Mouse (Mus musculus) cerebellum, adult 2 months (tissue): Measurements from ENCODE around the gene Tmem63b. TPM values are rescaled to one million over a fixed set of nuclear protein-coding genes. Genes with fewer than 3 reads are reported as not detected.

Experiments used
- DNase-seq, 2 experiments: peaks; one replicate each; pipeline ENCODE4 v3.0.0; 2021
- H3K27ac ChIP-seq: fragments of 200-500 bp; 2 replicates; pipeline ENCODE4 v1.5.1; 2012; ENCODE audit warnings: low read length, control low read depth, inconsistent platforms; ENCODE audit not compliant: insufficient read depth
- H3K27me3 ChIP-seq: fragments of 200-500 bp; 2 replicates; pipeline ENCODE4 v1.6.1; 2012; ENCODE audit warnings: inconsistent platforms, mild to moderate bottlenecking, low read length, moderate library complexity; ENCODE audit not compliant: control insufficient read depth, insufficient read depth
- H3K4me1 ChIP-seq: fragments of 200-500 bp; 2 replicates; pipeline ENCODE4 v1.6.1; 2011; ENCODE audit warnings: low read length; ENCODE audit not compliant: control insufficient read depth, insufficient read depth
- H3K4me3 ChIP-seq: fragments of 200-500 bp; replicated peaks from 2 replicates; pipeline ENCODE3; 2011; ENCODE audit warnings: mild to moderate bottlenecking, low read depth, low read length, control low read depth; ENCODE audit not compliant: insufficient read depth
- CTCF ChIP-seq: fragments of 200-500 bp; IDR thresholded peaks from 2 replicates; pipeline ENCODE4 v1.5.1; 2011; ENCODE audit warnings: low read depth, mild to moderate bottlenecking, control low read depth, low read length, moderate library complexity, borderline replicate concordance; ENCODE audit not compliant: insufficient read depth
- POLR2A ChIP-seq: fragments of 200-500 bp; IDR thresholded peaks from 2 replicates; pipeline ENCODE4 v1.6.1; 2011; ENCODE audit warnings: low read length, control low read depth, borderline replicate concordance; ENCODE audit not compliant: insufficient read depth
- WGBS: fragments of 180-500 bp; shearing (Covaris S2); methylation state at CpG from one replicate; pipeline ENCODE4 v1.1.7; 2018; 5-methylcytosine and 5-hydroxymethylcytosine counted together
- polyA plus RNA-seq: library from polyadenylated mRNA; depleted of rRNA; stranded (reverse); fragments of >200 nt; gene quantifications from 2 replicates; pipeline ENCODE4 v1.2.3, GENCODE M21; 2012; rRNA removed

Tmem63b gene
- polyA plus RNA-seq, result 196 and 199 TPM in 2 replicates

DNA sequence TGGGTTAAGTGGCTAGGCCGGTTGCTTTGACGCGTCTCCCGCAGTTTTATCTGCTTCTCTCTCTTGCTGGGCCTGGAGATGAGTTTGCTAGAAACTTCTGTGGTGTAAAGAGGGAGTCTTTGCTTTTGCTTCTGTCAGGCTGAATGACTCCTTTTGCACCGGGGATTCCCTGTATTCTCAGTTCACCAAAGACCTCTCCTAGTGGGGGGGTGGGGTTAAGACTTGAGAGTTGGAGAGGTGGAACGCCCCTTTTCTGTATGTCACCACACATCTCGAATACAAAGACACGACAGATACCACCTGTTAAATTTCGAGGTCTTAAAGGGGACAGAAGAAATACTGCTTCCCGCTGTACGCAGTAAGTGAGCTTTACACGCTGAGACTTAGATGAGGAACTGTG lies at the start of gene Tmem63b:
TSS of gene Tmem63b (minus strand) at position 190 of the 400 bp plus-strand sequence.
- DNase-seq, result no peak
- WGBS, result 4% methylated on average over 12 of the region's 12 CpGs
- Histone ChIP-seq H3K4me1 (peaks cover 4% of the 10 kb centered on the region; the same call in 1 of the 2 replicates), H3K4me3 (peak within 1 kb of the TSS; percentile 99), H3K27ac (peak within 1 kb of the TSS; percentile 79), H3K27me3 (no peaks in the 10 kb centered on the region)
- no peak for TF ChIP-seq CTCF
- no peak for TF ChIP-seq POLR2A

DNA sequence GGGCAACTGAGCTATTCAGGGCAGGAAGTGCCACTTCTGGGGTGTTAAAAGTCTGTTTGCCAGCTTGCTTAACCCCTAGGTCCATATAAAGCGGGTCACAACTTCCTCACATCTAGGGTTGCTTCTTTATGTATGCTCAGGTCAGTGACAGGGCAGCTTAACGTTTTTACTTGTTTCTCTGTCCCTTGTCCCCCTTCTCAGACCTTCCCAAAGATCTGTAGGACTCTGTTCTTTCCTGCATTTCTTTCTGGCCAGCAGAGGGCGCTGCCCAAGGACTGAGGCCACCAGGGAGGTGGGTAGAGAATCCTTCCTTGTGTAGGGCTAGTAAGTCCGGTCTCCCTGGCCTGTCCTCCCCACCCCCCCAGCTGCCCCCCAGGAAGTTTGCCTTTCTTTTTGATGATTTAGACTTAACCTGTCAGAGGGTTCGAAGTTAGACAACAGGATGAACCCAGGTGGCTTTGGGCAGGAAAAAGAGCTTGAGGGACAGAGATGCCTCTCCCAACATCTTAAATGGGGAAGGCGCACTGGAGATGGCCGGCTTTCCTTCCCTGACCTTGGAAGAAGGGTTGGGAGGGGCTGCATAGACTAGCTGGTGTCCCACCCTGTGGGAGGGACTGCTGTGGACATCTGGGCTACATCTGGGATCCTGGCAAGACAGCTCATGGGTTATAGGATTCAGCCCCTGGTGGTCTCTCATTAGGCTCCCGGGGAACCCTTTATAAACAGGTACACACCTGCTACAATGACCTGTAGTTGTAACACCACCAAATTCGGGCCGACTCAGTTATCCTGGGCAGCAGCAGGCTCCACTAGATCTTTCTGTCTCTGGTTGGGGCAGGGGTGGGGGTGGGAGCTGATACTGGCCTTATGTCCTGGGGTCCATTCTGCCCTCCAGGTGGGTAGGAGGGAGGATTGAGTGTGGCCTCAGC lies 48.9 kb upstream of the Tmem63b start:
- TF ChIP-seq POLR2A (no peak), CTCF (peak; percentile 92)
- DNase-seq, result peak; percentile 86 to 91
- H3K4me1 ChIP-seq, result peaks cover 16% of the 10 kb centered on the region
- 12% methylated on average over 10 of the region's 10 CpGs for WGBS
- peak overlapping the region; percentile 60 for H3K4me3 ChIP-seq
- peak overlapping the region; percentile 80 for H3K27ac ChIP-seq
- H3K27me3 ChIP-seq, result no peaks in the 10 kb centered on the region

DNA sequence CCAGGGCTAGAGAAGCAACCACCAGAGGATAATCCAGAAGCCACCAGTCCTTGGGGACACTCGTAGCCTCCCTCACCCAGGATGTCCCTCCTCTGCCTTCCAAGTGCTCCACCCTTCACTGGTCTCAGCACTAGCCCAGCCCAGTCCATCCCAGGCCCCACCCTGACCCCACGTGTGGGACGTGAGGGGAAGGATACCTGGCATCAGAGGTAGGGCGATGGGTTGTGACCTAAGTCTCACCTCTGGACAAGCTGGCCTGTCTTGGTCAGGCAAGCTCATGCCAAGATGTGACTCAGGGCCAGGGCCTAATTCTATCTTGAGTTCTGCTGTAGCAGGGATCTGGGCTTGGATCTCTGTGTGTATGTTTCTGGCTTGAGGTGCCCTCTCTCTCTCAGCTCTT lies 48.2 kb upstream of the Tmem63b start:
- Histone ChIP-seq H3K27me3 (no peaks in the 10 kb centered on the region), H3K27ac (no peak overlapping the region), H3K4me3 (no peak overlapping the region), H3K4me1 (peaks cover 16% of the 10 kb centered on the region)
- TF ChIP-seq CTCF, result no peak
- TF ChIP-seq POLR2A, result no peak
- DNase-seq, result peak; percentile 27 to 36
- 88% methylated on average over 4 of the region's 4 CpGs for WGBS

DNA sequence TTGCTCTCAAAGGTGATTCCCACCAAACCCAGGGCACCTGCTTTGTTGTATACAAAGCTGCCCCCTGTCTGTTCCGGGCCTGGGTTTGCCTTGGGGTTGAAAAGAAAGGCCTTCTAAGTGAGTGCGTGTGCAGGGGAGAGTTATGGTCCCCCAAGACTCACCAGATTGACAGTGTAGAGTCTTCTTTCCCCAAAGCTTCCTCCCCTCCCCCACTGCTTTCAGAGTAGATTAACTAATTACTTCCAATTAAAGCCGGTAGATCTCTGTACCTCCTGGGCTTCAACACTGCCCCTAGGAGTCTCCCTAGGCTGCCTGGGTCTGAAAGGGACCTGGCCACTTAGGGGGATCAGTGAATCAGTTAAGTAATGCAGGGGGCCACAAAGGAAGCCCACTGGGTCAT lies 47.6 kb upstream of the Tmem63b start:
- Histone ChIP-seq H3K4me3 (no peak overlapping the region), H3K27ac (peak overlapping the region; percentile 32; the same call in 1 of the 2 replicates), H3K27me3 (no peaks in the 10 kb centered on the region), H3K4me1 (peaks cover 16% of the 10 kb centered on the region)
- 66% methylated on average over 3 of the region's 3 CpGs for WGBS
- no peak for DNase-seq
- TF ChIP-seq CTCF (no peak), POLR2A (no peak)

DNA sequence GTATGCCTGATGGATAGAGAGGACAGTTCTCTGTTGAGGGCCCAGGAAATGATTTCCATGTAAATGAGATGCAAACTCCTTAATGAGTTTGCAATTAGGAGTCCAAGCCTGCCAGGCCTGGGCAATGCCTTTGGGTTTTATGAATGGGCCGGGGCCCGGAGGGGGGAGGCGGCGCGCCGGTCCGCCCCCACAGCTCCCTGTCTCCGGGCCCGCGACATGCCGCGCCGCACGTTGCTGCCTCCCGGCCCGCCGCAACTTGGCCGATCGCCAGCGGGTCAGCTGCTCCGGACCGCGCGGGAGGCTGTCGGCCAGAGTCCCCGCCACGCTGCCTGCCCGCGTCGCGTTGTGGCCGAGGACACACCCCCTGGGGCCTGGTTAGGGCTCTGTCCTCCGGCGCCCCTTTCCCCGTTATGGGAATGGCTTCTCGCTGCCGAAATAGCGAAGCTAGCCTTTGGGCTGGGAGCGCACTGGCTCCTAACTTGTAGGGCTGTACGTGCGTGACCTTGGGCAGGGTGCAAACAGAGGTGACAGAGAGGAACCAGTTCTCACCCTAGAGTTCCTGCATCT lies 47.1 kb upstream of the Tmem63b start, which contains the start of gene 1600014C23Rik:
TSS of gene 1600014C23Rik (minus strand) at position 110 of the 567 bp plus-strand sequence.
- WGBS, result 3% methylated on average over 41 of the region's 41 CpGs
- peak within 1 kb of the TSS; percentile 32; the same call in 1 of the 2 replicates for H3K27ac ChIP-seq
- peak; percentile 78 to 81 for DNase-seq
- H3K4me3 ChIP-seq, result peak within 1 kb of the TSS; percentile 14
- no peaks in the 10 kb centered on the region for H3K27me3 ChIP-seq
- TF ChIP-seq POLR2A (no peak), CTCF (no peak)
- H3K4me1 ChIP-seq, result peaks cover 16% of the 10 kb centered on the region

DNA sequence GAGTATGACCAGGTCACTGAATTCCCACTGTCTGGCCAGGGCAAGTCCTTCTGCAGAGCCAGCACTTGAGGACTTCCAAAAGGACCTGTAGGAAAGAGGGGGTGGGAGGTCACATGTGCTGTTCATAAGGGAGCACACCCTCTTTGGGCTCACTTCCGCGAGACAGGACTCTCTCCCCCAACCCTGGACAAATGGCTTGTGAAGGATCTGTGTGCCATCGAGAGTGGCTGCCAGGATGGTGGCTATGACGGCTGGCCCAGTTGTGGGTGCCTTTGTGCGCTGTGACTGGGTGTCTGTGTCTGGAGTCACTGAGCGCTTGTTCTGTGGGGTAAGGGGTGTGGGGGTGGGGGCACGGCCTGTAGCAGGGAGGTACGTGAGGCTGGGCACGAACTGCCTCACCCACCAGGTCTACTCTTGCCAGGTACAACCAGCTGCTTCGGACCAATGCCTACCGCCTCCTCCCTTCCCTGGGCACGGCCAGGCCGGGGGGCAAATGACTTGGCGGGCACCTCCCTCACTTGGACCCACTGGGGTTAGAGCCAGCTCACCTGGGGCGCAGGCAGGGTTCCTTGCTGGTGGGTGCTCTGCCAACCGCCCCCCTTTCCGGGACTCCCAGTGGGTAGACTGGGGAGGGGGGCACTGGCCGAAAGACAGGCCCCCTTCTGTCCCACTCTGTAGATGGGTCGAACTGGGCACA lies 46.5 kb upstream of the Tmem63b start:
- WGBS, result 27% methylated on average over 19 of the region's 19 CpGs
- TF ChIP-seq CTCF, result no peak
- no peak for TF ChIP-seq POLR2A
- peaks cover 16% of the 10 kb centered on the region for H3K4me1 ChIP-seq
- H3K4me3 ChIP-seq, result no peak overlapping the region
- H3K27ac ChIP-seq, result no peak overlapping the region
- no peaks in the 10 kb centered on the region for H3K27me3 ChIP-seq
- DNase-seq, result peak in 1 of 2 experiments; percentile 48

DNA sequence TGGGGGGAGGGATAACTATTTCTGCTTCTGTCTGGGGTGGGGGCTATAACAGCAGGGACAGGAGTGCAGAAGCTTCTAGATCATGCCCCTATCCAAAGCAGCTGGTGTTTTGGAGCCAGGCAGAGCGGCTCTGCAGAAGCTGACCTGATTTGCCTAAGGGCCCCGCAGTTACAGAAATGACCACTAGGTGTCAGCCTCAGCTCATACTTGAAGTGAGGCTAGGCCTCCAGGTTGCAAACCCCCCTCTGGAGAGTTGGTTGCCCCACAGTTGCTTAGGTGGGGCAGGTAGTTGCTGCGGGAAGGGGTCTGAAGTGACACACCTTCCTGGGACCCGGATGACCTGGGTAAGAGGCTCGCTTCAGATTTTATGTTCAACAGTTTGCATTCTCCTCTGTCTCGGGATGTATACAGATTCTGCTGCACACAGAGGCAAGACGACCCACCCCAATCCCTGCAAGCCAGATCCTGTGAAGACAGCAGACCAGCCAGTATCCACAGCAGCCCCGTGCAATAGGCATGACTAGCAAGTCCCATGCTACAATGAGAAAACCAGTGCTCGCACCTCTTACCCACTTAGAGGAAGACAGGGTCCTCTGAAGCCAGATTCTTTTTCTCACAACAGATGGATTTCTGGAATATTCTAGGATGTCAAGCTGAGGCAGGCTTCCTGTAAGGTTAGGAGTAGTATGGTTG lies 44.6 kb upstream of the Tmem63b start:
- H3K27ac ChIP-seq, result no peak overlapping the region
- no peak overlapping the region for H3K4me3 ChIP-seq
- H3K4me1 ChIP-seq, result peaks cover 16% of the 10 kb centered on the region
- no peaks in the 10 kb centered on the region for H3K27me3 ChIP-seq
- WGBS, result 23% methylated on average over 9 of the region's 9 CpGs
- DNase-seq, result peak; percentile 83 to 92
- no peak for TF ChIP-seq POLR2A
- TF ChIP-seq CTCF, result peak; percentile 96
